ENCODE assay signal across 8 mouse cellular contexts in the genomic region with DNA sequence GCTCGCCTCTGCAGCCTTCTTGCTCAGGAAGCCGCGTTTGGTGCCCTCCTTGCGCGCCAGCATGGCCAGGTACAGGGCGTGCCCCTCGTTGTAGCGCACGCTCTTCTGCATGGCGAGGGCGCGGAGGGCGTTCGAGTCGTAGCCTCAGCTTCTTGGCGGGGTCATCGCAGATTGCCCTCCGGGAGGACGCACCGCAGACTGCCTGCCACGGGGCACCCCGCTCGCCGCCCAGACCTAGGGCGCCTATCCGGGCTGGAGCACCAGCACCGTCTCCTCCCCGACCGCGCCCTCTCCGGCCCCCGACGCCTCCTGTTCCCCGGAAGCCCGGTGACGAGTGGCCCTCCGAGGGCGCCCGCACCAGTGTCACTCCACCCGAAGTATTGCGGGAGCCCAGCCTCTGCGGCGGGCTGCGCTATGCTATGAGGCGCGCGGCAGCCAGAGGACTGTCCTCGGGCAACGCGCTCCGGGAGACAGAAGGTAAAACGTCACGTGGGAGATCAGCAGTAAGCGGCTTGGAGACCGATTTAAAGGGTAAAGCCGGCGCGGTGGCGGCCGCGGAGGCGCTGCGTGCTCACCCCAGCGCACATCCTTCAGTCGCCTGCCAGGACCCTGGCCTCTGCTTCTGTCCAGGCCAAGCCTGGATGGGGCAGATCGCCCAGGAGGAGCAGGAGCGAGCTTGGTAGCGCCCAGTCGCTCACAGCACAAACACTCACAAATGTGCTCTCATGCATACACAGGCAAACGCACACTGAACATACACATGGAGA. TPM values are rescaled to one million over a fixed set of nuclear protein-coding genes. Genes with fewer than 3 reads are reported as not detected.
DNase-seq lines count a peak whose midpoint lies in the region; ATAC-seq and TF ChIP-seq lines count a peak whose summit lies in the region.

A gene (minus strand): TSS at position 273 of the 767 bp plus-strand sequence.

- H3K27ac ChIP-seq in forebrain, embryonic 12.5 days: no peak within 1 kb of the TSS
- peak within 1 kb of the TSS; percentile 90 for H3K27ac ChIP-seq in layer of hippocampus, adult 2 months
- H3K27ac ChIP-seq in liver, postnatal 0 days (ENCODE audit: low read depth): no peak within 1 kb of the TSS

- TF ChIP-seq CTCF in layer of hippocampus, adult 2 months (conservative IDR thresholded peaks at IDR 0.05): no peak
- no peak for TF ChIP-seq CTCF in liver, postnatal 0 days (IDR thresholded peaks at IDR 0.05; ENCODE audit: low read depth)

- DNase-seq in thymus, postnatal 14 days: peak; percentile 3
- no peak for DNase-seq in thymus, adult 18-20 months
- peak; percentile 25 to 29 for DNase-seq in heart, postnatal 14 days
- peak; percentile 52 to 58 for DNase-seq in layer of hippocampus, adult 2 months (ENCODE audit: low spot score in 2 of 2)
- DNase-seq in liver, postnatal 0 days: peak; percentile 24
- peak; percentile 85 for DNase-seq in retina, postnatal 7 days (ENCODE audit: low read depth, low spot score)
- no peak for DNase-seq in spleen, postnatal 36 days (ENCODE audit: low spot score in 2 of 2)

- intact Hi-C loops in heart, postnatal 14 days (cut with DNase I): no loop called here

- peak within 1 kb of the TSS; percentile 49 for H3K9ac ChIP-seq in forebrain, embryonic 12.5 days
- H3K9ac ChIP-seq in liver, postnatal 0 days (replicated peaks): no peak within 1 kb of the TSS

- H3K9me3 ChIP-seq in forebrain, embryonic 12.5 days: no peaks in the 10 kb centered on the region
- no peaks in the 10 kb centered on the region for H3K9me3 ChIP-seq in liver, postnatal 0 days (ENCODE audit: low read length)

- H3K4me1 ChIP-seq in forebrain, embryonic 12.5 days: peaks cover 12% of the 10 kb centered on the region
- H3K4me1 ChIP-seq in liver, postnatal 0 days (ENCODE audit: insufficient read depth): peaks cover 11% of the 10 kb centered on the region; the same call in 1 of the 2 replicates

- H3K4me2 ChIP-seq in forebrain, embryonic 12.5 days: peak within 1 kb of the TSS; percentile 95
- peak within 1 kb of the TSS; percentile 72 for H3K4me2 ChIP-seq in liver, postnatal 0 days (ENCODE audit: low read depth, low read length)

- no peaks in the 10 kb centered on the region for H3K36me3 ChIP-seq in forebrain, embryonic 12.5 days (replicated peaks)
- no peaks in the 10 kb centered on the region for H3K36me3 ChIP-seq in liver, postnatal 0 days (replicated peaks; ENCODE audit: insufficient read depth, low read length)

- WGBS in forebrain, embryonic 12.5 days: 1% methylated on average over 63 of the region's 70 CpGs
- 2% methylated on average over 70 of the region's 70 CpGs for WGBS in liver, postnatal 0 days (ENCODE audit: insufficient replicate concordance)

- no peak for TF ChIP-seq EP300 in liver, postnatal 0 days (IDR thresholded peaks at IDR 0.05; ENCODE audit: low read depth)

- ATAC-seq in forebrain, embryonic 12.5 days (ENCODE audit: low FRiP score): peak; percentile 91
- no peak for ATAC-seq in liver, postnatal 0 days

- H3K4me3 ChIP-seq in forebrain, embryonic 12.5 days (replicated peaks): peak within 1 kb of the TSS; percentile 56
- peak within 1 kb of the TSS; percentile 73 for H3K4me3 ChIP-seq in layer of hippocampus, adult 2 months
- peak within 1 kb of the TSS; percentile 42 for H3K4me3 ChIP-seq in liver, postnatal 0 days (ENCODE audit: low read depth, low read length)

- peaks cover 34% of the 10 kb centered on the region for H3K27me3 ChIP-seq in forebrain, embryonic 12.5 days
- peaks cover 19% of the 10 kb centered on the region for H3K27me3 ChIP-seq in liver, postnatal 0 days (ENCODE audit: insufficient read depth, low read length)

RNA-seq across cellular contexts. Expression of the gene that starts here (rescaled TPM):
- 0.24 and 0.33 TPM in 2 replicates for polyA plus RNA-seq in forebrain, embryonic 12.5 days (2016; fragmentation: Nextera tagmentation; extraction: Ambion mirVana)
- 1 to 10 TPM; 5.4 to 6.3 TPM for total RNA-seq in heart, postnatal 14 days (2021)
- 100 to 1,000 TPM; 131 to 136 TPM for total RNA-seq in layer of hippocampus, adult 2 months (2021)
- polyA plus RNA-seq in liver, postnatal 0 days (2015; fragmentation: Nextera tagmentation; extraction: Ambion mirVana): 0.05 TPM in 2 replicates

Comparison
In these comparisons a context has a peak if more than half of its experiments do, and no peak if none do; other contexts are left out.
1. RNA of the gene that starts here (total RNA-seq): 131 to 136 TPM in layer of hippocampus, adult 2 months; 5.4 to 6.3 TPM in heart, postnatal 14 days; every median in the first group is over 10 times any median in the second.
2. DNase-seq: peak in thymus, postnatal 14 days (single experiment), heart, postnatal 14 days (2 of 2), layer of hippocampus, adult 2 months (2 of 2) and retina, postnatal 7 days (single experiment); none in thymus, adult 18-20 months (0 of 2) and spleen, postnatal 36 days (0 of 2).
3. Peak in ATAC-seq, H3K4me3 ChIP-seq, H3K9ac ChIP-seq and H3K4me2 ChIP-seq in forebrain, embryonic 12.5 days; RNA of the gene not detected or under 1 TPM.
4. Peak in DNase-seq, H3K4me3 ChIP-seq and H3K4me2 ChIP-seq in liver, postnatal 0 days; RNA of the gene not detected or under 1 TPM.
5. Peak in every context shown above with its lines, with median percentiles within 50 percentile points of each other: H3K4me3 ChIP-seq.